Mouse (Mus musculus) forebrain, embryonic 16.5 days (tissue): ENCODE measurements around the gene Map3k5. TPM values are rescaled to one million over a fixed set of nuclear protein-coding genes. Genes with fewer than 3 reads are reported as not detected.
A peak's percentile ranks its signal among the peaks of the same experiment; 100 is the strongest.

ENCODE experiments used
- ATAC-seq: fragments of 200-750 bp; cut with Nextera tagmentation; 2 replicates; pipeline ENCODE4 v1.8.0; 2017; ENCODE audit warnings: mild to moderate bottlenecking, moderate library complexity
- H3K27ac ChIP-seq: fragments of 300-500 bp; sonication (generic); 2 replicates; pipeline ENCODE4 v1.5.1; 2014; ENCODE audit warnings: low read length, control low read depth
- H3K27me3 ChIP-seq: fragments of 300-500 bp; sonication (generic); replicated peaks from 2 replicates; pipeline ENCODE4 v1.6.1; 2014; ENCODE audit warnings: low read length; ENCODE audit not compliant: control insufficient read depth, insufficient read depth
- H3K36me3 ChIP-seq: fragments of 300-500 bp; sonication (generic); 2 replicates; pipeline ENCODE4 v1.6.1; 2014; ENCODE audit not compliant: control insufficient read depth, insufficient read depth
- H3K4me1 ChIP-seq: fragments of 300-500 bp; sonication (generic); replicated peaks from 2 replicates; pipeline ENCODE4 v1.6.1; 2014; ENCODE audit warnings: low read length; ENCODE audit not compliant: control insufficient read depth, insufficient read depth
- H3K4me2 ChIP-seq: fragments of 300-500 bp; sonication (generic); 2 replicates; pipeline ENCODE4 v1.6.1; 2014; ENCODE audit warnings: mild to moderate bottlenecking, low read length, control low read depth
- H3K4me3 ChIP-seq: fragments of 300-500 bp; sonication (generic); replicated peaks from 2 replicates; pipeline ENCODE4 v1.5.1; 2014; ENCODE audit warnings: mild to moderate bottlenecking, low read length, control low read depth
- H3K9ac ChIP-seq: fragments of 300-500 bp; sonication (generic); replicated peaks from 2 replicates; pipeline ENCODE4 v1.6.1; 2014; ENCODE audit warnings: low read depth, low read length, control low read depth
- H3K9me3 ChIP-seq: fragments of 300-500 bp; sonication (generic); 2 replicates; pipeline ENCODE4 v1.6.1; 2016; ENCODE audit warnings: low read length; ENCODE audit not compliant: control insufficient read depth
- WGBS: fragments of 180-500 bp; shearing (Covaris S2); extraction: QIAGEN DNeasy Blood & Tissue Kit; methylation state at CpG from one replicate; pipeline ENCODE4 v1.1.7; 2014; 5-methylcytosine and 5-hydroxymethylcytosine counted together
- polyA plus RNA-seq: library from polyadenylated mRNA; unstranded; fragments of >200 nt; fragmentation: Nextera tagmentation; extraction: Ambion mirVana; gene quantifications from 2 replicates; pipeline ENCODE4 v1.2.1, GENCODE M21; 2015

Map3k5 gene
- polyA plus RNA-seq, 1 experiment from 2014 or later = 0.84 TPM

DNA sequence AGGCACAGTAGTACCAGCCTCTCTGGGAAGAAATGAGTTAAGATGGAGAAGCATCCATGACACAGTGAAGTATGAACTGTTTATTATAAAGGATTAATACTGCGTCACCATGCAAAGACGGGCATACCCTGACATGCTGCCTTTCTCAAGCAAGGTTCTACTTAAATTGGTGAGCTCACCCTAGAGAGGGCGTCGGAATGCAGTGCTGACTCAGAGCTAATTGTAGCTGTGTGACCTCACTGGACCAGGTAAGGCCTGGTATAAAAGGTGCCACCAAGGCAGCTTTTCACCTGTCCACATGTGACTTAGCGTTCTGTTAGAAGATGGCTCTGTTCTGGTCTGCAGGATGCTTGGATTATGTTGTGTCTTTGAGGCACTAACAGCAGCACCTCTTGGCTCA, 225.0 kb downstream of the Map3k5 start:
- Histone ChIP-seq H3K4me2 (no peak overlapping the region), H3K4me3 (no peak overlapping the region), H3K4me1 (no peaks in the 10 kb centered on the region), H3K36me3 (no peaks in the 10 kb centered on the region), H3K9me3 (no peaks in the 10 kb centered on the region), H3K9ac (no peak overlapping the region), H3K27ac (no peak overlapping the region), H3K27me3 (no peaks in the 10 kb centered on the region)
- WGBS = 87% methylated on average over 5 of the region's 5 CpGs
- no peak for ATAC-seq

DNA sequence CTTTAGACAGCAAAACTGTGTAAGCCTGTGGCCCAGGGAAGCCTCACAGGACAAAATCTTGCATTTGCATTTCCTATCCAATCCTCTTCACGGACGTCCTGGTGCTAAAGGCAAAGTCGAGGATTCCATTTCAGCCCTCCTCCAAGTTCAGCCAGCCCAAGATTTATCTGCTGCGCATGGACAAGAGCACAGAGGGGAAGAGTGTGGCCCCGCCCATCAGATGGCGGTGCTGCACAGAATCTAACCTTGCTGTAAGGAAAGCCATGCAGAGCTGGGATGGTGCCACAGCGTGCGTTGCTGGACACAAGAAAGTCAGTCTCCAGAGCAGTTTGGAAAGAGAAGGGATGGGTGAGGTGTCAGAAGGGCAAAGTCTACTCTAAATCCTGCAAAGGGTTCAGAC, 226.6 kb downstream of the Map3k5 start:
- WGBS = 63% methylated on average over 8 of the region's 8 CpGs
- no peak overlapping the region for H3K4me3 ChIP-seq
- ATAC-seq = no peak
- no peaks in the 10 kb centered on the region for H3K27me3 ChIP-seq
- H3K9ac ChIP-seq = no peak overlapping the region
- no peaks in the 10 kb centered on the region for H3K4me1 ChIP-seq
- H3K27ac ChIP-seq = no peak overlapping the region
- no peak overlapping the region for H3K4me2 ChIP-seq
- no peaks in the 10 kb centered on the region for H3K9me3 ChIP-seq
- H3K36me3 ChIP-seq = no peaks in the 10 kb centered on the region

DNA sequence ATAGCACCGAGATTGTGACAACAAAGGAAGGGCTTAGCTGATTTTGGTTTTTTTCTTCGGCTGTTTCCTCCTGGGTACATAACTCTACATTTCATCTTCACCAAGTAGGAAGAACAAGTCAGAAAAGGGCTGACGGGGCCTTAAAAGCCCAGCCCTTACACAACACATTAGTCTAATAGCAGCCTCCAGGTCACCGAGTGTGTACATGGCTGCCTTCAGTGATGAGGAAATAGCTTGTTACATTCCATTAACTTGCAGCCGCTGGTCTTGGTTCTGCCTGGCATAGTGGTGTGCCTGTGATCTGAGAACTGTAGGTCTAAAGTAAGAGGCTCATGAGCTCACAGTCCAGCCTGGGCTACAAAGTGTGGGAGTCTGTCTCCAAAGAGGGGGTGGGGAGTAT, 230.5 kb downstream of the Map3k5 start:
- no peak overlapping the region for H3K27ac ChIP-seq
- H3K9me3 ChIP-seq = no peaks in the 10 kb centered on the region
- H3K9ac ChIP-seq = no peak overlapping the region
- 94% methylated on average over 5 of the region's 5 CpGs for WGBS
- ATAC-seq = no peak
- no peak overlapping the region for H3K4me2 ChIP-seq
- H3K36me3 ChIP-seq = no peaks in the 10 kb centered on the region
- no peaks in the 10 kb centered on the region for H3K4me1 ChIP-seq
- H3K27me3 ChIP-seq = no peaks in the 10 kb centered on the region
- H3K4me3 ChIP-seq = no peak overlapping the region

DNA sequence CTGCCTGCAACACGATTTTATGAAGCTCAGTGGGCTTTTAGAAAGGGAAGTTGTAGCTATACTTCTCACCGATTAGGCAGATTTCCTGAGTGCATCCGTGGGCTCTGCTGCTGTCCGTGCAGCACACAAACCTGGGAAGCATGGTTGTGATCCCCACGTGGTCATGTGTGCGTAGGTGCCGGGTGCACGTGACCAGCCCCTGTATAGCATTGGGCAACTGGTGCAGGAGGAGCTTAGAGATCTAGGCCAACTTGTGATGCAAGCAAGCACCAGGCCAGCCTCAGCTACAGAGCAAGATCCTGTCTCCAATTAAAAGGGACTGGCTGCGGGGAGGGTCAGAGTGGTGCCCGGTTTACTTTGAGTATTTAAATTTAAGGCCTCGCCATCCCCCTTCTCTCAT, 232.5 kb downstream of the Map3k5 start:
- Histone ChIP-seq H3K9me3 (no peaks in the 10 kb centered on the region), H3K4me3 (no peak overlapping the region), H3K36me3 (no peaks in the 10 kb centered on the region), H3K4me1 (peaks cover 14% of the 10 kb centered on the region), H3K27me3 (no peaks in the 10 kb centered on the region), H3K9ac (no peak overlapping the region), H3K27ac (no peak overlapping the region), H3K4me2 (no peak overlapping the region)
- no peak for ATAC-seq
- WGBS = 81% methylated on average over 11 of the region's 11 CpGs

DNA sequence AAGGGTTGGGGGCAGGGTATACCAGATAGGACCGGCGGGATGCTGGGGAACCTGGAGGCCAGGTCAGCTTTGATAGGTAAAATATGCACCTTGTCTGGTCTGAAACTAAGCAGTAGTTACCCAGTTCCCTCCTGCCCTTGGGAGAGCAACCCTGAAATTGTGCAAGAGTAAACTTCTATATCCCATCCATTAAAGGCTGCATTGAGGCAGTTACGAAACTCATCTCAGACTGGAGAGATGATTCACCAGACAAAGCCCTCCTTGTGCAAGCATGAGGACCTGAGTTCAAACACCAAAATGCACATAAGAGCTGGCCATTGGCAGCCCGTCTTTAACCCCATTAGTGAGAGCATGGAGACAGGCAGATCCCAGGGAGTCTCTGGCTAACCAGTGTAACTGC, 233.2 kb downstream of the Map3k5 start:
- no peak overlapping the region for H3K27ac ChIP-seq
- 93% methylated on average over 4 of the region's 4 CpGs for WGBS
- no peaks in the 10 kb centered on the region for H3K36me3 ChIP-seq

DNA sequence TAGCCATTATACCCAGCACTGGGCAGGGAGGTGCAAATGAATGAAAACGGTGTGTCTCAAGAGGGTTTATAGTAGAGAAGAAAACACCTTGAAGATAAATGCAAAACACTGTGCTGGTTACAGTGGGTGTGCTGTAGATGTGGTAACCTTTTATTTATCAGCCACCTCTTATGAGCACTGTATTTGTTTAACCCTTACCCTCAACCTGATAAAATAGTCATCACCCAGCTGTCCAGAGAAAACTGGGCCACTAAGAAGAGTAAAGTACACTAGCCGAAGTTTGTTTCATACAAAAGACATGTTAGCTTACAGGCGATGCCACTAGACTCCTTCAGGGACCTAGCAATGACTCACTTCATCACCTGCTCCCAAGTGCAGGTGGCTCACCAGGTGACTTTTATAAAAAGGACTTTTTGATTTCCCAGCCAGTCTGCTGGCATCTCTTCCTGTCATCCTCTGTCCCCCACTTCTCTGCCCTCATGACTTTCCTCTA, 235.0 kb downstream of the Map3k5 start:
- WGBS = 86% methylated on average over 3 of the region's 3 CpGs
- Histone ChIP-seq H3K27me3 (no peaks in the 10 kb centered on the region), H3K9ac (no peak overlapping the region), H3K4me2 (no peak overlapping the region), H3K4me1 (peaks cover 14% of the 10 kb centered on the region), H3K9me3 (no peaks in the 10 kb centered on the region), H3K36me3 (no peaks in the 10 kb centered on the region), H3K27ac (no peak overlapping the region), H3K4me3 (no peak overlapping the region)
- ATAC-seq = no peak

More for the DNA sequence above, 233.2 kb downstream of the Map3k5 start:
- Histone ChIP-seq H3K4me1 (peaks cover 14% of the 10 kb centered on the region), H3K4me2 (no peak overlapping the region), H3K27me3 (no peaks in the 10 kb centered on the region), H3K4me3 (no peak overlapping the region), H3K9me3 (no peaks in the 10 kb centered on the region), H3K9ac (no peak overlapping the region)
- ATAC-seq = no peak

DNA sequence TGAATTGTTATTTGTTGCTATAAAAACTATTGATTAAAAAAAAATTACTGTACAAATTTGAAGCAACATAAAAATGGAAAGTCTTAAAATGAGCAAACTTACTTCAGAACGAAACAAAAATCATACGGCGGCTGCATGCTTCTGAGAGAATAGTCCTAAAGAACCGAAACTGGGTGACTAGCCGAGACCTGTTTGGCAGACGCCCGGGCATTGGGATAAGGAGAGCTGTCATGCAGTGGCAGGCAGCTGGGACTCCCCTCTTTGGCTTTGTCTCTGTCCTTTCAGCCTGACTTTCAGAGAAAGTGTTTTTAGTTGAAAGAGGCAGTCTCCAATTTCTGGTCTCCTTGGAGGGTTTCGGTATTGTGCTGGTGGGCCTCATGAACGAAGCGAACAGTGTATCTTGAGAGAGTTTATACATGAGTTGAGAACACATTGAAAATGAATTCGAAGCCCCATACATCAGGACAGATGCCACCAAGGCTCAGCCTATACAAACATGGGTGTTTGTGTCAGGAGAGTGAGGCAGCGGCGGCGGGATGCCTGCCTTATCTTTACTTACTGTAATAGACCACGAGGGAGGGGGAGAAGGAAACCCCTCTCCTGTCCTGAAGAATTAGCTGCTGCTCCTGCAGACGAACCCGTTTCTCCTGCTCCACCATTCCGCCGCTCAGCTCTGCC, 235.8 kb downstream of the Map3k5 start:
- WGBS = 18% methylated on average over 18 of the region's 19 CpGs
- Histone ChIP-seq H3K4me1 (peaks cover 14% of the 10 kb centered on the region), H3K27me3 (no peaks in the 10 kb centered on the region), H3K27ac (no peak overlapping the region), H3K36me3 (no peaks in the 10 kb centered on the region), H3K9ac (peak overlapping the region; percentile 38), H3K4me2 (peak overlapping the region; percentile 61), H3K4me3 (peak overlapping the region; percentile 31), H3K9me3 (no peaks in the 10 kb centered on the region)
- ATAC-seq = peak; percentile 16

DNA sequence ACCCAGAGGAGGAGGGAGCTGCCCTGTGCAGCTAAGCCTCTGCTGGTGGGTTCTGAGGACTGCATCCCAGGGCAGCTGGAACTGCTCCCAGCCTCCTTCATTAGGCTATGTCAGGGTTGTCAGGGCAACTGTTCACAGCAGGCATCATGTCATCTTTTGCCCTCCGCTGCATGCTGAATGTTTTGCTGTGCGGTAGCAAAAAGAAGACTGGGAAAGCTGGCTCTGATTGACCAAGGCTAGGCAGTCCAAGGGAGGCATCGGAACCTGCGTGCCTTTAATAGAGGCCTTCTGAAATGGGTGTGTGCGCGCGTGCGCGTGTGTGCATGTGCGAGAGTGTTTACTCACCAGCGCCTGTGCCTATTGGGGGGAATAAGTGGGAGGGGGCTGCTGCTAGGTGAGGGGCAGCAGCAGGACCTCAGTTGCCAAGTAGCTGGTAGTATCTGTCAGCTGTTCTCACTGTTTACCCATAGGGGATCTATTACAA, 236.4 kb downstream of the Map3k5 start:
- Histone ChIP-seq H3K4me3 (peak overlapping the region; percentile 31), H3K4me1 (peaks cover 14% of the 10 kb centered on the region), H3K27me3 (no peaks in the 10 kb centered on the region), H3K36me3 (no peaks in the 10 kb centered on the region), H3K27ac (peak overlapping the region; percentile 6; the same call in 1 of the 2 replicates), H3K9me3 (no peaks in the 10 kb centered on the region), H3K4me2 (peak overlapping the region; percentile 61), H3K9ac (peak overlapping the region; percentile 38)
- 10% methylated on average over 11 of the region's 11 CpGs for WGBS
- ATAC-seq = peak; percentile 97

DNA sequence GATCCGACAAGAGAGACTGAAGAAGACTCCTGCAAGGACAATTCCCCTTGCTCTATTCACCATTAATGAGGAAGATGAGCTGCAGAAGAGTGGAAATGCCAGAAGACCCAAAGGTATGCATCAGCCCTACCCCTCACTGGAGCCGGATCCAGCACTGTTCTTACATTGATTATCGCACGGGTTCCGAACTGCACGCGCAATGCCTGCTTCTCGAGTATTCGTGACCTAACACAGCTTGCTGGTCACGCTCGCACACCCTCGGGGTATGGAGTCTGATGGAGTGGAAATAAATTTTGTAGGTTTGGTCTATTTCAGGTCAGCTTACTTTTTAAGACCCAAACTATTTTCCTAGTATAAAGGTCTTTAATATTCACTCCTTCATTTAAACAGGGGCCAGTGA, 236.9 kb downstream of the Map3k5 start:
- WGBS = 61% methylated on average over 12 of the region's 12 CpGs
- Histone ChIP-seq H3K4me1 (peaks cover 14% of the 10 kb centered on the region), H3K9ac (peak overlapping the region; percentile 38), H3K4me2 (peak overlapping the region; percentile 61), H3K9me3 (no peaks in the 10 kb centered on the region), H3K36me3 (no peaks in the 10 kb centered on the region), H3K4me3 (peak overlapping the region; percentile 31), H3K27me3 (no peaks in the 10 kb centered on the region), H3K27ac (peak overlapping the region; percentile 6; the same call in 1 of the 2 replicates)
- ATAC-seq = 0 out of 2 replicates have a peak, but pooled peaks have one; percentile 2
